Mouse (Mus musculus) liver, embryonic 16.5 days (tissue): Measurements from ENCODE around the gene Exoc6. TPM values are rescaled to one million over a fixed set of nuclear protein-coding genes. Genes with fewer than 3 reads are reported as not detected.
A peak's percentile ranks its signal among the peaks of the same experiment; 100 is the strongest.

Experiments used
- ATAC-seq: fragments of 200-750 bp; cut with Nextera tagmentation; 2 replicates; pipeline ENCODE4 v1.8.0; 2017; ENCODE audit warnings: low read depth, mild to moderate bottlenecking, moderate number of reproducible peaks, moderate library complexity
- H3K27ac ChIP-seq: fragments of 300-500 bp; sonication (generic); 2 replicates; pipeline ENCODE4 v1.5.1; 2014; ENCODE audit warnings: mild to moderate bottlenecking, low read length
- H3K27me3 ChIP-seq: fragments of 300-500 bp; sonication (generic); 2 replicates; pipeline ENCODE4 v1.6.1; 2014; ENCODE audit warnings: low read depth, low read length, mixed read lengths; ENCODE audit not compliant: control insufficient read depth, insufficient read depth
- H3K36me3 ChIP-seq: fragments of 300-500 bp; sonication (generic); 2 replicates; pipeline ENCODE4 v1.6.1; 2014; ENCODE audit warnings: mild to moderate bottlenecking; ENCODE audit not compliant: control insufficient read depth, insufficient read depth
- H3K4me1 ChIP-seq: fragments of 300-500 bp; sonication (generic); 2 replicates; pipeline ENCODE4 v1.6.1; 2014; ENCODE audit warnings: low read depth, low read length, mixed read lengths; ENCODE audit not compliant: control insufficient read depth
- H3K4me2 ChIP-seq: fragments of 300-500 bp; sonication (generic); 2 replicates; pipeline ENCODE4 v1.6.1; 2014; ENCODE audit warnings: low read depth, low read length, mixed read lengths
- H3K4me3 ChIP-seq: fragments of 300-500 bp; sonication (generic); 2 replicates; pipeline ENCODE4 v1.5.1; 2014; ENCODE audit warnings: low read depth, mild to moderate bottlenecking, low read length
- H3K9ac ChIP-seq: fragments of 300-500 bp; sonication (generic); 2 replicates; pipeline ENCODE4 v1.6.1; 2014; ENCODE audit warnings: low read depth, low read length
- H3K9me3 ChIP-seq: fragments of 300-500 bp; sonication (generic); replicated peaks from 2 replicates; pipeline ENCODE4 v1.6.1; 2016; ENCODE audit warnings: low read length; ENCODE audit not compliant: control insufficient read depth
- WGBS: fragments of 180-500 bp; shearing (Covaris S2); extraction: QIAGEN DNeasy Blood & Tissue Kit; methylation state at CpG from one replicate; pipeline ENCODE4 v1.1.7; 2014; ENCODE audit not compliant: insufficient replicate concordance; 5-methylcytosine and 5-hydroxymethylcytosine counted together
- polyA plus RNA-seq: library from polyadenylated mRNA; unstranded; fragments of >200 nt; fragmentation: Nextera tagmentation; extraction: Ambion mirVana; gene quantifications from 2 replicates; pipeline ENCODE4 v1.2.1, GENCODE M21; 2015

Gene Exoc6
- 25.7 and 28.0 TPM in 2 replicates for polyA plus RNA-seq

- peak; percentile 86 for ATAC-seq
- peak within 1 kb of the TSS; percentile 95 for H3K27ac ChIP-seq
- no peaks in the 10 kb centered on the region for H3K9me3 ChIP-seq
- peaks cover 6% of the 10 kb centered on the region for H3K36me3 ChIP-seq
- under 1% methylated on average over 81 of the region's 89 CpGs for WGBS
- peak within 1 kb of the TSS; percentile 91 for H3K4me3 ChIP-seq
- no peaks in the 10 kb centered on the region for H3K27me3 ChIP-seq
- peaks cover 38% of the 10 kb centered on the region for H3K4me1 ChIP-seq
- H3K9ac ChIP-seq: peak within 1 kb of the TSS; percentile 92
- peak within 1 kb of the TSS; percentile 79 for H3K4me2 ChIP-seq
Measured at GRCm38 (mm10) chr19:37550101-37551039, at the start of gene Exoc6. Gene Exoc6 (plus strand): TSS chr19:37550418.

DNA sequence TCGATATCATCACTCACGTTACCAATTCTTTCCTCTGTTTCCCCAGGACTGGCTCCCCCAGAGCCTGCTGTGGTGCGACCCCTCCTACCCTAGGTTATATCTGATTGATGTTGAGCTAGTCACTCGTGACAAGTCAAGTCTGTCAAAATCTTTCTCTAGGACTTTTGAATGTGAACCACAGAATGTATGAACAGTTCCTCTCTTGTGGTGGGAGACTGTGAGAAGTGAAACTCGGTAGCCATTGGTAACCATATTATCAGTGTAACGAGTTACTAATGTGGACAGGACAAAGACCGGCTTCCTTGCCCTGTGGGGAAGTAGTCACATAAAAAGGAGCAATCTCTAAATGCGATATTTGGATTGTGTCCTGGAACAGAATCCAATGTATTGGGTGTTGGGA, 47.2 kb upstream of the Exoc6 start:
- Histone ChIP-seq H3K9ac (no peak overlapping the region), H3K4me2 (no peak overlapping the region), H3K27me3 (no peaks in the 10 kb centered on the region), H3K36me3 (no peaks in the 10 kb centered on the region), H3K27ac (no peak overlapping the region), H3K4me1 (no peaks in the 10 kb centered on the region), H3K4me3 (no peak overlapping the region), H3K9me3 (no peaks in the 10 kb centered on the region)
- ATAC-seq: no peak
- WGBS: 35% methylated on average over 8 of the region's 8 CpGs

DNA sequence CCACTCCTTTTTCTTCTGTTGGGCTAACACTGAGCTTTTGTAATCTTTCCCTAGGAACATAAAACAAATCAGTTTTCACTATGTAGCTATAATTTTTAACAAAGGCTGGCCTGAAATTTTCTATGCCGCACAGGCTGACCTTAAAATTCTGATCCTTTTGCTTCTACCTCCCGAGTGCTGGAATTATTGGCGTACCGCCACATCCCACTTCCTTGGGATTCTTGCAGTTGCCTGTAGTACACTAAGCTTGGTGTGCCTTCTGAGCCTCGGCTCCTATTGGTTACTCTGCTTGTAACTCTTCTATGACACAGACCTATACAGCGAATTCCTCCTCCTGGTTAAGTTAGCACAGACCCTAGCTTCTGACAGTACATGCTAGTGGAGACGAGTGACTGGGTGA, 44.2 kb upstream of the Exoc6 start:
- WGBS: 68% methylated on average over 7 of the region's 7 CpGs
- H3K27ac ChIP-seq: no peak overlapping the region
- H3K4me1 ChIP-seq: peaks cover 4% of the 10 kb centered on the region
- no peak overlapping the region for H3K9ac ChIP-seq
- H3K9me3 ChIP-seq: no peaks in the 10 kb centered on the region
- no peaks in the 10 kb centered on the region for H3K27me3 ChIP-seq
- H3K4me2 ChIP-seq: no peak overlapping the region
- no peak for ATAC-seq
- H3K36me3 ChIP-seq: no peaks in the 10 kb centered on the region
- no peak overlapping the region for H3K4me3 ChIP-seq

DNA sequence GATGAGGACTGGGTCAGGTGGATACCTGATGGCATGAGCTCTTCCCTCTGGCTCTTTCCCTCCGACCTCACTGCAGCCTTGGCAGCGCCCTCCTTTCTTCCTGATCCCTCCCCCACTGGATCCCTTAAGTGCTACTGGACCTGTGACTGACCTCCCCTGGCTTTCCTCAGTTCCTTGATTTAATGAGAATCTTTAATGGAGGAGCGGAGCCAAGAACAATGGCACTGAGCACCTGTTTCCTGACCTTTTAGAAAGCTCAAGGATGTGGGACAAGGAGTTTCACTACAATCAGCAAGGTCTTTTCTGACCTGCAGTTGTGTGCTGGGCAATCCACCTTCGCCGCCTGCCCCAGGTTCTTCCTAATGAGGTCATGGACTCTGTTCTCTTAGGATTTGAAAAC, 43.6 kb upstream of the Exoc6 start:
- Histone ChIP-seq H3K9me3 (no peaks in the 10 kb centered on the region), H3K36me3 (no peaks in the 10 kb centered on the region), H3K4me3 (no peak overlapping the region), H3K4me1 (peaks cover 4% of the 10 kb centered on the region), H3K27ac (no peak overlapping the region), H3K9ac (no peak overlapping the region), H3K4me2 (no peak overlapping the region), H3K27me3 (no peaks in the 10 kb centered on the region)
- WGBS: 77% methylated on average over 5 of the region's 5 CpGs
- no peak for ATAC-seq

DNA sequence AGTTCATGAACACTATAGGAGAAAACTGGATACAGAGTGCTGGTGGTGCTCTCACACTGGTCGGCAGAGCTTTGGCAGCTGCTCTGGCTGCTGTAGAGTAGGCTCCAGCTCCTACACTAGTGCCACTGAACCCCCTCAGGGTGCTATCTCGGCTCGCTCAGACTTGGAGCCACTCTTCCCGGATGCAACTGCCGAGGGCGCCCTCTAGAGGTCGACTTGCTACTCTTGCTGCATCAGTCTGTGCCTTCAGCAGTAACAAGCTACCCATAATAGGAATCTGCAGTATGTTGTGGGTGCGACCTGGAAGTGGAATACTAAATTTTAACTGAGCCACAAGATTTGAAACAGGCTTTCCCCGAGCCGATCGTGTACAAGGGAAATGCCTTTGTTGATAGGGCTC, 40.5 kb upstream of the Exoc6 start:
- H3K4me3 ChIP-seq: no peak overlapping the region
- ATAC-seq: peak; percentile 76
- no peak overlapping the region for H3K27ac ChIP-seq
- H3K9ac ChIP-seq: no peak overlapping the region
- H3K27me3 ChIP-seq: no peaks in the 10 kb centered on the region
- H3K36me3 ChIP-seq: no peaks in the 10 kb centered on the region
- H3K4me1 ChIP-seq: peaks cover 6% of the 10 kb centered on the region
- H3K4me2 ChIP-seq: no peak overlapping the region
- WGBS: 4% methylated on average over 11 of the region's 11 CpGs
- H3K9me3 ChIP-seq: no peaks in the 10 kb centered on the region

DNA sequence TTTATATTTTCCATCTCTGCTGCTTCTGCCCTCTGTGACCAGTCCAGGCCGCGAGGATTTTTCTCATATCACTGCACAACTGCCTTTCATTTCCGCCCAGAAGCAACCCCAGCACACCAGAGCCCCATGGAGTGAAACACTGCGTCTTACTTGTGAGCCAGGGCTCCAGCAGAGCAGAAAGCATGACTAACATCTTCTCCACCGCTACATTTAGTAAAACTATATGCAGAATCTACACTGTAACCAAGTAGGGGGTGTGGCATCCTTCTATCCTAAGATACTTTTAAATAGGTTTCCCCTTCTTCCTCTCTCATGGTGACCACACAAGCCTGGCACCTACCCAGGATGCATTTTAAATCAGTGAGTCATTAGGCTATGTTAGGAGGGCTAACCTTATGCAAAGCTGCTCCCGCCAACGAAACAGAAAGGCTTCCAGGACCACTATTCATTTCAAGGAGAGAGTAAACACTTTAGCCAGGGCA, 35.4 kb upstream of the Exoc6 start:
- no peak overlapping the region for H3K9ac ChIP-seq
- no peaks in the 10 kb centered on the region for H3K27me3 ChIP-seq
- WGBS: 37% methylated on average over 7 of the region's 7 CpGs
- H3K4me1 ChIP-seq: peaks cover 20% of the 10 kb centered on the region
- ATAC-seq: no peak
- no peak overlapping the region for H3K4me2 ChIP-seq
- no peak overlapping the region for H3K4me3 ChIP-seq
- H3K9me3 ChIP-seq: no peaks in the 10 kb centered on the region
- no peaks in the 10 kb centered on the region for H3K36me3 ChIP-seq
- H3K27ac ChIP-seq: no peak overlapping the region

DNA sequence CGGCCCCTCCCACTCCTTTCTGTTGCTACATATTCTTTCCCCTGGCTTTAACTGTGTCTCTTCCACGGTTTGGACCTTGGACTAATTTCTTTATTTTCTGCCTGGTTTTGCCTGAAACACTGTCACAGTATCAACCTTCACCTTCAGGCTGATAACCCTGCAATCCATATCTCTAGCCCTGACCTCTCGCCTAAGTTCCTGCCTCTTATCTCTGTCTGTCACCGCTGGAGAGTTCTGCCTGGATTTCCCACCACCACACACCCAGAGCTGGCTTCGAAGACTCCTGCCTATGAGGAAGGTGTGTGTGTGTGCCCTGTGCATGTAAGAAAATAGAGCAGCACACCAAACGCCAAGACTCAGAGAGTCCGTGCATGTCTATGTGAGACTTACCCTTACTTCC, 32.8 kb upstream of the Exoc6 start:
- Histone ChIP-seq H3K4me1 (peaks cover 29% of the 10 kb centered on the region), H3K36me3 (no peaks in the 10 kb centered on the region), H3K9me3 (no peaks in the 10 kb centered on the region), H3K4me2 (no peak overlapping the region), H3K4me3 (no peak overlapping the region), H3K27me3 (no peaks in the 10 kb centered on the region), H3K27ac (no peak overlapping the region), H3K9ac (no peak overlapping the region)
- 11% methylated on average over 7 of the region's 7 CpGs for WGBS
- peak; percentile 74 for ATAC-seq

DNA sequence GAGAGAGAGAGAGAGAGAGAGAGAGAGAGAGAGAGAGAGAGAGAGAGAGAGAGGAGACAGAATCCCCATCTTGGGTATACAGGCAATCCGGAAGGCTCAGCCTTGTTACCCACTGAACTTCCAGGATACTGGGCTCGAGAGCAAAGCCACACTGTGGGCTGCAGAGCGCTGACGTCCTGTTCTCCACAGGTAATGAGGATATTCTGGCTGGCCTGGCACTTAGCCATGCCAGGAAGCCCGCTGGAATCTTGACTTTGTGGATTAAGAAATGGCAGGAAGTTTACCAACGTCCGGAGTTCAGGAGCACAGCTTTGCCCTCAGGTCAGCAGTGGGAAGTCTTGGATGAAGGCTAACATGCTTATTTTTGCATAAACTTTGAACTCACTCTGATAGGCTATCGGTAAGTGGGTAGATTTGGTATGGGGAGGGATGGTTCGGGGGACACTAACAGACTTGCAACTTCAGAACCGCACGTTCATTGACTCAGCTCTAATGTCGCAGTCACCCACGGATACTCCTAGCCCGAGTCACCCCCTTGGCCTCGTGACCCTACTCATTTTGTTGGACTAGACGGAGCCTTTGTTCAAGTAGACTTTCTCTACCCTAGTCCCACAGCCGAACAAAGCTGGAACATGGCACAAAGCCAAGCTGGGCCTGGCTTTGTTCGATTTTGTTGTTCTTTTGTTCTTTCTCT, 29.3 kb upstream of the Exoc6 start:
- ATAC-seq: no peak
- WGBS: 44% methylated on average over 18 of the region's 18 CpGs

GRCm38 (mm10) chr19:37521434-37521781, 28.8 kb upstream of the Exoc6 start:
- ATAC-seq: 0 out of 2 replicates have a peak, but pooled peaks have one; percentile 22

More for the DNA sequence above, 29.3 kb upstream of the Exoc6 start:
- Histone ChIP-seq H3K36me3 (no peaks in the 10 kb centered on the region), H3K27me3 (no peaks in the 10 kb centered on the region), H3K4me2 (no peak overlapping the region), H3K4me3 (no peak overlapping the region), H3K27ac (no peak overlapping the region), H3K9ac (no peak overlapping the region), H3K4me1 (peaks cover 22% of the 10 kb centered on the region), H3K9me3 (no peaks in the 10 kb centered on the region)

More at GRCm38 (mm10) chr19:37521434-37521781, 28.8 kb upstream of the Exoc6 start:
- Histone ChIP-seq H3K9ac (no peak overlapping the region), H3K4me1 (peaks cover 22% of the 10 kb centered on the region), H3K36me3 (no peaks in the 10 kb centered on the region), H3K9me3 (no peaks in the 10 kb centered on the region), H3K4me3 (no peak overlapping the region), H3K4me2 (no peak overlapping the region), H3K27ac (no peak overlapping the region), H3K27me3 (no peaks in the 10 kb centered on the region)
- 19% methylated on average over 2 of the region's 2 CpGs for WGBS
